Mouse (Mus musculus) neural tube, postnatal 0 days (tissue): Measurements from ENCODE around the gene Psen1. TPM values are rescaled to one million over a fixed set of nuclear protein-coding genes. Genes with fewer than 3 reads are reported as not detected.

ENCODE experiments used
- polyA plus RNA-seq: library from polyadenylated mRNA; unstranded; fragments of >200 nt; fragmentation: Nextera tagmentation; extraction: Ambion mirVana; gene quantifications from 2 replicates; pipeline ENCODE4 v1.2.1, GENCODE M21; 2015

Gene Psen1
- 51.7 and 56.1 TPM in 2 replicates for polyA plus RNA-seq

DNA sequence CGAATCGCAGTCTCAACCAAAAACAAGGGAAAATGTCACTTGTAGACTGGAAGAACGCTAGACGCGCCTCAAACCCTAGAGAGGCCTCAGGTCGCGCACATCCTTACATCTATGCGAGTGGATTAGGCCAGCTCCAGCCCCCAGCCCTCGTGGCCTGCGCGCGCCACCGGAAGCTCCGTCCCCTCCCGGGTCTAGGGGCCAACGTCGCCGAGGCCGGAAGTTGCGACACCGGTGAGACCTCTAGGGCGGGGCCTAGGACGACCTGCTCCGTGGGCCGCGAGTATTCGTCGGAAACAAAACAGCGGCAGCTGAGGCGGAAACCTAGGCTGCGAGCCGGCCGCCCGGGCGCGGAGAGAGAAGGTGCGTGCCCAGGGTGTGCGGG is at the start of gene Psen1:
Psen1 (plus strand) TSS at position 219 of the 382 bp plus-strand sequence.

DNA sequence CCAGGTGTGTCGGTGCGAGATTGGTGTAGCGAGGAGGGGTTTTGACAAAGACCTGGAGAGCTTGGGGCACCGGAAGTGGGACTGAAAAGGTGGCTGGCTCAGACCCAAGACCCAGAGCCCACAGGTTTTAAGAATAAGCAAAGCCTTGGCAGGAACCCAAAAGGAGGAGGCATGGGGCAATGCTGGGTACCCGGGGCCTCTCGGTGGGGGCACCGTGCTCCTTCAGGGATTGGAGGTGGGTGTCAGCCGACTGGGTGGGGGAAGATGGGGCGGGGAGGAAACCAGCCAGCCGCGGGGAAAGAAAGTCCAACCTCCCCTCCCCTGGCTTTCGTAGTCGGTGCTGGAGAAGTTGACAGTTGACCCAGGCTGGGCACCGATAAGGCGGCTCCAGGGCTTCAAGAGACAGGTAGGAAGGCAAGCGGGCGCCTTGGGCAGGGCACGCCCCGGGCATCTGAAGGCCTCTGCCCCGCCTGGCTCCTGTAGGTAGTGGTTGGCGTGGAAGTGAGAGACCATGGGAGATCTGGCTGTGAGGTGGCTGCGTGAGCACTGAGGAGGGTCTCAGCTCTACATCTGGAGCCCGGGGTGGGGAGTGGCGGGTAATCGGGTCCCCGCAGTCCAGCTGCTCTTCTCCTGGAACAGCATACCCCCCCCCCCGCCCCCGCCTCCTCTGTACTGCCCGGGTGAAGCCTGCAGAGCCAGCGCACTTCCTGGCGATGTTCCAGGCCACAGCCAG is 75.5 kb downstream of the Psen1 start, which contains the start of gene Papln:
Papln (plus strand) TSS at position 324 of the 733 bp plus-strand sequence.

Other genes starting within 250 kb of the Psen1 start
- 11.7 and 13.9 TPM in 2 replicates for gene Dpf3, start 200.4 kb upstream of the Psen1 start, polyA plus RNA-seq
- 34.3 and 35.4 TPM in 2 replicates for gene Dcaf4, start 167.7 kb upstream of the Psen1 start, polyA plus RNA-seq
- gene Zfyve1, start 90.9 kb upstream of the Psen1 start, polyA plus RNA-seq, result 10.1 and 11.5 TPM in 2 replicates
- 188 and 208 TPM in 2 replicates for gene Rbm25, start 56.9 kb upstream of the Psen1 start, polyA plus RNA-seq
- 0.31 and 0.38 TPM in 2 replicates for gene Papln, start 75.5 kb downstream of the Psen1 start, polyA plus RNA-seq
- gene Numb, start 233.8 kb downstream of the Psen1 start, polyA plus RNA-seq, result 9.9 and 12.6 TPM in 2 replicates